Mouse (Mus musculus) small intestine, adult 2 months (tissue): Measurements from ENCODE around the gene Inpp4a. TPM values are rescaled to one million over a fixed set of nuclear protein-coding genes. Genes with fewer than 3 reads are reported as not detected.
A peak's percentile ranks its signal among the peaks of the same experiment; 100 is the strongest.

ENCODE experiments used
- H3K27ac ChIP-seq: fragments of 200-500 bp; 2 replicates; pipeline ENCODE4 v1.5.1; 2012; ENCODE audit warnings: low read depth, low read length, control low read depth, inconsistent platforms; ENCODE audit not compliant: insufficient read depth
- H3K27me3 ChIP-seq: fragments of 200-500 bp; 2 replicates; pipeline ENCODE4 v1.6.1; 2012; ENCODE audit warnings: mild to moderate bottlenecking, moderate library complexity, low read length, inconsistent platforms; ENCODE audit not compliant: control insufficient read depth, insufficient read depth
- H3K36me3 ChIP-seq: fragments of 200-500 bp; 2 replicates; pipeline ENCODE4 v1.6.1; 2012; ENCODE audit warnings: mild to moderate bottlenecking, low read length, control low read depth, inconsistent platforms; ENCODE audit not compliant: control insufficient read depth, insufficient read depth
- H3K4me1 ChIP-seq: fragments of 200-500 bp; 2 replicates; pipeline ENCODE4 v1.6.1; 2012; ENCODE audit warnings: low read length, inconsistent platforms, mixed read lengths; ENCODE audit not compliant: control insufficient read depth, insufficient read depth, insufficient read length
- H3K4me3 ChIP-seq: fragments of 200-500 bp; 2 replicates; pipeline ENCODE4 v1.5.1; 2012; ENCODE audit warnings: low read depth, mild to moderate bottlenecking, control low read depth, inconsistent platforms, low read length, moderate library complexity
- CTCF ChIP-seq: fragments of 200-500 bp; IDR thresholded peaks from 2 replicates; pipeline ENCODE4 v1.5.1; 2012; ENCODE audit warnings: low read depth, mild to moderate bottlenecking, control low read depth, inconsistent platforms, low read length, moderate library complexity, mixed read lengths; ENCODE audit not compliant: insufficient replicate concordance, insufficient read length; ENCODE audit errors: extremely low read depth
- POLR2A ChIP-seq: fragments of 200-500 bp; IDR thresholded peaks from 2 replicates; pipeline ENCODE4 v1.6.1; 2012; ENCODE audit warnings: low read depth, mild to moderate bottlenecking, control low read depth, inconsistent platforms, low read length, moderate library complexity
- WGBS: fragments of 180-500 bp; shearing (Covaris S2); methylation state at CpG from one replicate; pipeline ENCODE4 v1.1.7; 2018; 5-methylcytosine and 5-hydroxymethylcytosine counted together
- polyA plus RNA-seq: library from polyadenylated mRNA; depleted of rRNA; stranded (reverse); fragments of >200 nt; gene quantifications from 2 replicates; pipeline ENCODE4 v1.2.3, GENCODE M21; 2012

Gene Inpp4a
- polyA plus RNA-seq, 1 experiment = 28.6 TPM

GRCm38 (mm10) chr1:37308021-37308742, 8.5 kb downstream of the Inpp4a start:
- Histone ChIP-seq H3K27me3 (no peaks in the 10 kb centered on the region), H3K27ac (peak overlapping the region; percentile 53; the same call in 1 of the 2 replicates), H3K4me1 (peaks cover 31% of the 10 kb centered on the region), H3K4me3 (no peak overlapping the region), H3K36me3 (no peaks in the 10 kb centered on the region)
- 46% methylated on average over 8 of the region's 8 CpGs for WGBS
- TF ChIP-seq CTCF = no peak
- TF ChIP-seq POLR2A = no peak

DNA sequence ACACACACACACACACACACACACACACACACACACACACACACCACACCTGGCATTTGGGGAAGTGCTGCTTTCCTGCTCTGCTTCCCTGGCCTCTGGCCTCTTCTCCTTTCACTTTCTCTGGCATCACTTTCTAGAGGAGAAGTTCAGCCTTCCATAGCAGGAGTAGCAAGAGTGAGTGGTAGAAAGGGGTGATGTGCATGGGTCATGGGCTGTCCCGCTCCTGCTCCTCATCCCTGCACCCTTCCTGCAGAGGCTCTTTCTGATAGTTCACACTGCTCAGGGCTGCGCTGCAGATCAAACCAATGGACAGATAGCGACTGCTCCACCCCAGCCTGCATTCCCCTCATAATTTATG, 9.1 kb downstream of the Inpp4a start:
- Histone ChIP-seq H3K4me1 (peaks cover 31% of the 10 kb centered on the region), H3K27ac (peak overlapping the region; percentile 53; the same call in 1 of the 2 replicates), H3K4me3 (no peak overlapping the region), H3K36me3 (no peaks in the 10 kb centered on the region), H3K27me3 (no peaks in the 10 kb centered on the region)
- WGBS = 50% methylated on average over 3 of the region's 3 CpGs
- TF ChIP-seq POLR2A (no peak), CTCF (no peak)

DNA sequence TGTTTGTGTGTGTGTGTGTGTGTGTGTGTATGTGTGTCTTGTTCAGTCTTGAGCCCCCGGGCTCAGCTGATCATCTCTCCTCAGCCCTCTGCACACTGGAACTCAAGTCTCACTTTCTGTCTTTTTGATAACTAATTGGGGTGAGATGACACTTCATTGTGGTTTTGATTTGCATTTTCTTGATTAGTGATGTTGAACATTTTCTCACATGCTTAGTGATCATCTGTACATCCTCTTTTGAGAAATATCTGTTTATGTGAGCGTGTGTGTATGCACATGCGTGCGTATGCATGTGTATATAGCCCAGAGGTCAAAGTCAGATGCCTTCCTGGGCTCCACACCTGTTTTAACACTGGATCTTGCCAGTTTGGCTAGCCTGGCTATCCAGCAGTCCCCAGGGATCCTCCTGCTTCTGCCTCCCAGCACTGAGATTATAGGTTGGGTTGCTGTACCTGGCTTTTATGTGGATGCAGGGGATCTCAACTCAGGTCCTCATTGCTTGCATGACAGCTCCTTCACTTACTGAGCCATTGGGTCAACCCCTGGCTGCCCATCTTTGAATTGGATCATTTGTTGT, 10.4 kb downstream of the Inpp4a start:
- WGBS = 91% methylated on average over 4 of the region's 4 CpGs
- TF ChIP-seq CTCF (no peak), POLR2A (no peak)
- H3K4me3 ChIP-seq = no peak overlapping the region
- H3K27ac ChIP-seq = no peak overlapping the region
- peaks cover 43% of the 10 kb centered on the region for H3K4me1 ChIP-seq
- H3K27me3 ChIP-seq = no peaks in the 10 kb centered on the region
- no peaks in the 10 kb centered on the region for H3K36me3 ChIP-seq

- TF ChIP-seq CTCF = no peak
- no peak for TF ChIP-seq POLR2A
- Histone ChIP-seq H3K27ac (no peak overlapping the region), H3K27me3 (no peaks in the 10 kb centered on the region), H3K4me3 (no peak overlapping the region), H3K36me3 (no peaks in the 10 kb centered on the region), H3K4me1 (peaks cover 38% of the 10 kb centered on the region)
- WGBS = 74% methylated on average over 7 of the region's 7 CpGs
Observed at GRCm38 (mm10) chr1:37314338-37314737, 14.7 kb downstream of the Inpp4a start.

DNA sequence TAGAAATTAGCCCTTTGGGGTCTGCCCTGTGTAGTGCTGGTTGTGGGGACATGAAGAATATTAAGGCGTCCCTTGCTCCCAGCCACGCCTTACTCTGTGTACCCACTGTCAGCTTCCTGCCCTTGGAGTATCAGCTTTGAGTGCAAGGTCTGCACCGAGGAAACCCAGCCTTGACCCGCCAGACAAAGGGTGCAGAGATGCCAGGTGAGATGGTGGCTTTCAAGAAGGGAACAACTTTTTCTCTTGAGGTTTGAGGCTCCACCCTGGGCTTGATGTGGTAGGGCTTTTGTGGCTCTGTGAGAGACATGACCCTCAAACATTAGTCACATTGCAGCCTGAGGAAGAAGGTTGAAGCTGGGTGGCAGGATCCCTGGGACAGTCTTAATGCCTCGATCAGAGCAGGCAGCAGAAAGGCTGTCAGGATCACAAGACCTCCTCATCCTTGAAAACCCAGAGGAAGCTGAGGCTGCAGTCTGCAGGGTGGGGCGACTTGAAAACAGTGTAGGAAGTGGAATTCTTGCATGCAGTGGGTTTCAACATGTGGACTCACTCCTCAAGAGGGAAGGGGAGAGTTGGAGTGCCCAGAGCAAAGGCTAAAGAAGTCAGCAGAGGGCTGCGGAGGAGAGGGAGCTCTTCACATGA, 18.1 kb downstream of the Inpp4a start:
- TF ChIP-seq CTCF = no peak
- TF ChIP-seq POLR2A = no peak
- 0 out of 2 replicates have a peak overlapping the region, but pooled peaks have one; percentile 18 for H3K27ac ChIP-seq
- H3K36me3 ChIP-seq = no peaks in the 10 kb centered on the region
- no peaks in the 10 kb centered on the region for H3K27me3 ChIP-seq
- H3K4me3 ChIP-seq = no peak overlapping the region
- H3K4me1 ChIP-seq = peaks cover 43% of the 10 kb centered on the region
- WGBS = 38% methylated on average over 7 of the region's 7 CpGs

DNA sequence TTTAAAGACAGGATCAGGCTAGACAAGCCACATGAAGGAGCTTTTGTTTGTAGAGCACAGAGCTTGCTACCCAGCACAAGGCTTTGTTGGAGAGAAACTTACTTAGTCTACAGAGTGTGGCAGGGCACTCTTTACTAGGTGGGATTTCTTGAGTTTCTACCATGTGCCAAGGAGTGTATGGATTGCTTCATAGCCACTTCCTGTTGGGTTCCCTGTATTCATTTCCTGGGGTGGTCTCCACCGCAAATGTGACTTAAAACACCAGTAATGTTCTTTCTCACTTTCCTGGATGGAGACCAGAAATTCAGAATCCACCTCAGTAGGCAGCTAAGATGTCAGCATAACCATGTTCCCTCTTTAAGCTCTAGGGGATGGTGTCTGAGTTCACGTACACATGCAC, 18.9 kb downstream of the Inpp4a start:
- TF ChIP-seq POLR2A (no peak), CTCF (no peak)
- Histone ChIP-seq H3K27me3 (no peaks in the 10 kb centered on the region), H3K4me3 (no peak overlapping the region), H3K27ac (no peak overlapping the region), H3K36me3 (no peaks in the 10 kb centered on the region), H3K4me1 (peaks cover 49% of the 10 kb centered on the region)
- 94% methylated on average over 2 of the region's 2 CpGs for WGBS

GRCm38 (mm10) chr1:37322690-37323089, 23.0 kb downstream of the Inpp4a start:
- H3K27me3 ChIP-seq = no peaks in the 10 kb centered on the region
- TF ChIP-seq POLR2A (no peak), CTCF (no peak)
- H3K4me3 ChIP-seq = no peak overlapping the region
- H3K4me1 ChIP-seq = peaks cover 33% of the 10 kb centered on the region
- no peak overlapping the region for H3K27ac ChIP-seq
- WGBS = 84% methylated on average over 2 of the region's 2 CpGs
- H3K36me3 ChIP-seq = no peaks in the 10 kb centered on the region
